Mouse (Mus musculus): Measurements from ENCODE around the gene Polr3gl.

Gene Polr3gl

GRCm38 (mm10) chr3:96571336-96571735 lies 22.6 kb downstream of the Polr3gl start:
- DNase-seq = no peak

GRCm38 (mm10) chr3:96570643-96571042 lies 23.3 kb downstream of the Polr3gl start:
- no peak for DNase-seq

GRCm38 (mm10) chr3:96569966-96570605 lies 23.9 kb downstream of the Polr3gl start:
- DNase-seq = no peak

- DNase-seq = no peak
Measured at GRCm38 (mm10) chr3:96569506-96569905, 24.5 kb downstream of the Polr3gl start.

GRCm38 (mm10) chr3:96568605-96569004 lies 25.4 kb downstream of the Polr3gl start:
- no peak for DNase-seq

GRCm38 (mm10) chr3:96566661-96567450 lies 27.1 kb downstream of the Polr3gl start:
- peak in 1 of 2 experiments; percentile 54 for DNase-seq

GRCm38 (mm10) chr3:96565105-96565504 lies 28.9 kb downstream of the Polr3gl start:
- no peak for DNase-seq

- DNase-seq = peak in 1 of 2 experiments; percentile 67
Measured at GRCm38 (mm10) chr3:96564633-96565032, 29.3 kb downstream of the Polr3gl start.

- peak in 1 of 2 experiments; percentile 58 for DNase-seq
Measured at GRCm38 (mm10) chr3:96563911-96564632, 29.9 kb downstream of the Polr3gl start.

- no peak for DNase-seq
Measured at GRCm38 (mm10) chr3:96563267-96563666, 30.7 kb downstream of the Polr3gl start.

- peak in 1 of 2 experiments; percentile 61 for DNase-seq
Measured at GRCm38 (mm10) chr3:96561946-96562681, 31.9 kb downstream of the Polr3gl start.

- no peak for DNase-seq
Measured at GRCm38 (mm10) chr3:96560881-96561668, 32.9 kb downstream of the Polr3gl start.

- DNase-seq = peak in 1 of 2 experiments; percentile 52
Measured at GRCm38 (mm10) chr3:96559911-96560850, 33.8 kb downstream of the Polr3gl start.

- DNase-seq = peak in 1 of 2 experiments; percentile 47
Measured at GRCm38 (mm10) chr3:96559398-96559910, 34.5 kb downstream of the Polr3gl start.

GRCm38 (mm10) chr3:96558668-96559196 lies 35.2 kb downstream of the Polr3gl start:
- DNase-seq = no peak

GRCm38 (mm10) chr3:96558159-96558558 lies 35.8 kb downstream of the Polr3gl start:
- DNase-seq = peak in 1 of 2 experiments; percentile 72

- peak; percentile 100 for DNase-seq
Measured at GRCm38 (mm10) chr3:96557694-96558093, 36.3 kb downstream of the Polr3gl start, which contains the start of gene Txnip. Txnip (plus strand) TSS chr3:96557957.

GRCm38 (mm10) chr3:96556651-96557635 lies 37.0 kb downstream of the Polr3gl start:
- peak in 1 of 2 experiments; percentile 36 for DNase-seq

Measured in kidney, postnatal 4 days (tissue).